In genomic region chr8:46216838-46217237, GRCm38 (mm10) we compare ENCODE assay signal across 8 mouse cellular contexts. TPM values are rescaled to one million over a fixed set of nuclear protein-coding genes. Genes with fewer than 3 reads are reported as not detected.
DNase-seq lines count a peak whose midpoint lies in the region; ATAC-seq and TF ChIP-seq lines count a peak whose summit lies in the region.

No protein-coding gene starts in this region.

- H3K4me2 ChIP-seq in embryonic facial prominence, embryonic 12.5 days (replicated peaks): peak overlapping the region; percentile 50
- H3K4me2 ChIP-seq in limb, embryonic 11.5 days (ENCODE audit: low read depth, severe bottlenecking): peak overlapping the region; percentile 51
- H3K4me2 ChIP-seq in midbrain, embryonic 13.5 days (replicated peaks): peak overlapping the region; percentile 58

- peak overlapping the region; percentile 32 for H3K4me3 ChIP-seq in embryonic facial prominence, embryonic 12.5 days
- peak overlapping the region; percentile 38 for H3K4me3 ChIP-seq in kidney, adult 2 months (ENCODE audit: insufficient read depth, low read depth, low read length)
- peak overlapping the region; percentile 21 for H3K4me3 ChIP-seq in limb, embryonic 11.5 days (ENCODE audit: low read depth, low read length)
- peak overlapping the region; percentile 38 for H3K4me3 ChIP-seq in midbrain, embryonic 13.5 days (replicated peaks)

- peak; percentile 86; the same call in 1 of the 2 replicates for ATAC-seq in embryonic facial prominence, embryonic 12.5 days (ENCODE audit: insufficient number of reproducible peaks, insufficient read depth, low FRiP score, low TSS enrichment)
- peak; percentile 76; the same call in 1 of the 2 replicates for ATAC-seq in limb, embryonic 11.5 days (ENCODE audit: insufficient number of reproducible peaks, low FRiP score, low TSS enrichment, low read depth)
- ATAC-seq in midbrain, embryonic 13.5 days: peak; percentile 96

- no peaks in the 10 kb centered on the region for H3K27me3 ChIP-seq in embryonic facial prominence, embryonic 12.5 days
- no peaks in the 10 kb centered on the region for H3K27me3 ChIP-seq in kidney, adult 2 months (replicated peaks; ENCODE audit: control insufficient read depth, insufficient read depth, low read length)
- H3K27me3 ChIP-seq in limb, embryonic 11.5 days (ENCODE audit: control insufficient read depth, insufficient read depth, low read length): no peaks in the 10 kb centered on the region
- H3K27me3 ChIP-seq in midbrain, embryonic 13.5 days: peaks cover 4% of the 10 kb centered on the region; the same call in 1 of the 2 replicates

- H3K9ac ChIP-seq in embryonic facial prominence, embryonic 12.5 days: peak overlapping the region; percentile 33
- peak overlapping the region; percentile 60 for H3K9ac ChIP-seq in limb, embryonic 11.5 days (ENCODE audit: low read length)
- peak overlapping the region; percentile 66 for H3K9ac ChIP-seq in midbrain, embryonic 13.5 days (replicated peaks)

- TF ChIP-seq CTCF in kidney, adult 2 months (conservative IDR thresholded peaks at IDR 0.05; ENCODE audit: insufficient read depth, insufficient read length, low read depth, low read length): no peak

- DNase-seq in ovary, postnatal 36 days (ENCODE audit: low spot score): peak; percentile 59
- no peak for DNase-seq in ovary, postnatal 10 days (ENCODE audit: low spot score)
- DNase-seq in heart, adult 8-10 months (ENCODE audit: low spot score): peak; percentile 80
- DNase-seq in kidney, adult 2 months: peak; percentile 75
- DNase-seq in limb, embryonic 11.5 days (ENCODE audit: low spot score): peak; percentile 70
- DNase-seq in telencephalon, adult 2 months (ENCODE audit: low read depth, low spot score): peak; percentile 71

- H3K4me1 ChIP-seq in embryonic facial prominence, embryonic 12.5 days: peaks cover 1% of the 10 kb centered on the region; the same call in 1 of the 2 replicates
- H3K4me1 ChIP-seq in kidney, adult 2 months (ENCODE audit: control insufficient read depth, insufficient read depth, low read length): peaks cover 8% of the 10 kb centered on the region; the same call in 1 of the 2 replicates
- H3K4me1 ChIP-seq in limb, embryonic 11.5 days (ENCODE audit: control insufficient read depth, insufficient read depth, low read length): peaks cover under 1% of the 10 kb centered on the region; the same call in 1 of the 2 replicates
- H3K4me1 ChIP-seq in midbrain, embryonic 13.5 days (replicated peaks): peaks cover 13% of the 10 kb centered on the region

- no peak for TF ChIP-seq POLR2A in kidney, adult 2 months (IDR thresholded peaks at IDR 0.05; ENCODE audit: low read depth, low read length)

- H3K36me3 ChIP-seq in embryonic facial prominence, embryonic 12.5 days: no peaks in the 10 kb centered on the region
- H3K36me3 ChIP-seq in kidney, adult 2 months (ENCODE audit: control insufficient read depth, insufficient read depth, low read length): no peaks in the 10 kb centered on the region
- no peaks in the 10 kb centered on the region for H3K36me3 ChIP-seq in limb, embryonic 11.5 days (ENCODE audit: control insufficient read depth, insufficient read depth, low read length)
- H3K36me3 ChIP-seq in midbrain, embryonic 13.5 days: no peaks in the 10 kb centered on the region

- H3K9me3 ChIP-seq in embryonic facial prominence, embryonic 12.5 days: no peaks in the 10 kb centered on the region
- no peaks in the 10 kb centered on the region for H3K9me3 ChIP-seq in limb, embryonic 11.5 days (ENCODE audit: control insufficient read depth, low read length)
- no peaks in the 10 kb centered on the region for H3K9me3 ChIP-seq in midbrain, embryonic 13.5 days

- H3K27ac ChIP-seq in embryonic facial prominence, embryonic 12.5 days: peak overlapping the region; percentile 64
- peak overlapping the region; percentile 24; the same call in 1 of the 2 replicates for H3K27ac ChIP-seq in kidney, adult 2 months (ENCODE audit: insufficient read depth, low read depth, low read length)
- no peak overlapping the region; the same call in 1 of the 2 replicates for H3K27ac ChIP-seq in limb, embryonic 11.5 days (replicated peaks; ENCODE audit: low read depth, low read length)
- peak overlapping the region; percentile 80 for H3K27ac ChIP-seq in midbrain, embryonic 13.5 days

- 1% methylated on average over 14 of the region's 14 CpGs for WGBS in embryonic facial prominence, embryonic 12.5 days
- WGBS in kidney, adult 2 months: 1% methylated on average over 14 of the region's 14 CpGs
- 10% methylated on average over 14 of the region's 14 CpGs for WGBS in limb, embryonic 11.5 days
- WGBS in midbrain, embryonic 13.5 days: under 1% methylated on average over 14 of the region's 14 CpGs

RNA-seq across cellular contexts. Expression of gene Slc25a4, which starts 5.8 kb away (rescaled TPM):
- 525 and 530 TPM in 2 replicates for polyA plus RNA-seq in embryonic facial prominence, embryonic 12.5 days (2016; fragmentation: Nextera tagmentation; extraction: Ambion mirVana)
- 1,000 to 10,000 TPM; 4,428 to 5,209 (median 4,678) TPM for total RNA-seq in heart, adult 8-10 months (2022)
- 502 TPM in 2 replicates for polyA plus RNA-seq in kidney, adult 2 months (2012; rRNA removed)
- 461 and 472 TPM in 2 replicates for polyA plus RNA-seq in limb, embryonic 11.5 days (2014; fragmentation: Nextera tagmentation; extraction: Ambion mirVana)
- 693 and 718 TPM in 2 replicates for polyA plus RNA-seq in midbrain, embryonic 13.5 days (2015; fragmentation: Nextera tagmentation; extraction: Ambion mirVana)
